Mouse (Mus musculus): ENCODE measurements around the gene Bcl2a1a. TPM values are rescaled to one million over a fixed set of nuclear protein-coding genes. Genes with fewer than 3 reads are reported as not detected.
"Not testable (repeated sequence)": the region's sequence is repeated elsewhere in the genome, so short reads cannot be mapped to it uniquely, and the experiment has no call there.

Gene Bcl2a1a
- polyA plus RNA-seq, 1 experiment from 2014 or later: 0.83 TPM

- WGBS (ENCODE audit: insufficient replicate concordance): 68% methylated on average over 2 of the region's 2 CpGs
- not testable (repeated sequence) for ATAC-seq (ENCODE audit: insufficient read depth); H3K4me1 ChIP-seq (replicated peaks); H3K27me3 ChIP-seq; H3K4me3 ChIP-seq (replicated peaks); H3K36me3 ChIP-seq (replicated peaks); H3K27ac ChIP-seq (replicated peaks); H3K4me2 ChIP-seq; H3K9me3 ChIP-seq (replicated peaks); H3K9ac ChIP-seq
Observed at GRCm38 (mm10) chr9:88979781-88980180, 23.1 kb downstream of the Bcl2a1a start.

DNA sequence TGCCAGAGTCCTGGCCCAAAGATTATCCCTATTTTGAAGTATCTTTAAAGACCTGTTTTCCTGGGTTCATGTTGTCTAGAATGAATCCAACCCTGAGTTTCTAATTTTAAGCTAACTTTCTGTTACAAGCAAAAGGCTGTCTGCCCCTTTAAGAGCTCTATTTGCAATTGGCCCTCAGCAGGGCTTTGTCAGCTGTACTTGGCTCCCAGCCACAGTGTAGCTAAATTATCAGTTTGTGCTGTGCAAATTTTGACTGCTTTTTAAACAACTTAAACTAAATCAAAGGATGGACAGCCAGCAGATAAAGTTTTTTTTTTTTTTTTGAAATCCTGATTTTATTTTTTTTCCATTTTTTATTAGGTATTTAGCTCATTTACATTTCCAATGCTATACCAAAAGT, 44.8 kb downstream of the Bcl2a1a start:
- not testable (repeated sequence) for H3K4me1 ChIP-seq (replicated peaks); H3K4me2 ChIP-seq; H3K27me3 ChIP-seq; H3K4me3 ChIP-seq (replicated peaks); H3K9ac ChIP-seq; H3K9me3 ChIP-seq (replicated peaks); H3K27ac ChIP-seq (replicated peaks); H3K36me3 ChIP-seq (replicated peaks); ATAC-seq (ENCODE audit: insufficient read depth)

Other genes starting within 250 kb of the Bcl2a1a start
- 25.7 and 26.9 TPM in 2 replicates for gene Mthfsl, start 236.6 kb upstream of the Bcl2a1a start, polyA plus RNA-seq (2015; fragmentation: Nextera tagmentation; extraction: Ambion mirVana)
- 0.26 TPM in 1 of 2 replicates, not detected in the other for gene Bcl2a1d, start 225.0 kb upstream of the Bcl2a1a start, polyA plus RNA-seq (2015; fragmentation: Nextera tagmentation; extraction: Ambion mirVana)
- 0.05 TPM in 1 of 2 replicates, not detected in the other for gene Trim43c, start 117.7 kb upstream of the Bcl2a1a start, polyA plus RNA-seq (2015; fragmentation: Nextera tagmentation; extraction: Ambion mirVana)
- gene Trim43b, start 135.9 kb downstream of the Bcl2a1a start, polyA plus RNA-seq (2015; fragmentation: Nextera tagmentation; extraction: Ambion mirVana): not detected in 2 replicates
- gene Bcl2a1b, start 242.3 kb downstream of the Bcl2a1a start, polyA plus RNA-seq (2015; fragmentation: Nextera tagmentation; extraction: Ambion mirVana): 0.97 and 1.2 TPM in 2 replicates
- 0.45 TPM in 1 of 2 replicates, not detected in the other for gene Gm29094, start 242.5 kb downstream of the Bcl2a1a start, polyA plus RNA-seq (2015; fragmentation: Nextera tagmentation; extraction: Ambion mirVana)